Comparison of ENCODE assay signal across 27 mouse cellular contexts in genomic region chr1:163355626-163356156, GRCm38 (mm10). TPM values are rescaled to one million over a fixed set of nuclear protein-coding genes. Genes with fewer than 3 reads are reported as not detected.
DNase-seq lines count a peak whose midpoint lies in the region; ATAC-seq and TF ChIP-seq lines count a peak whose summit lies in the region.
"Had no signal": no experiment of that assay in that cellular context is flagged by ENCODE, and none has a peak within 500 bp of the region (broad histone marks: within the 10 kb centered on the region; RNA-seq: fewer than 3 reads in every experiment).

No protein-coding gene starts in this region.

- ATAC-seq in midbrain, postnatal 0 days (ENCODE audit: low FRiP score), result no peak
- ATAC-seq in midbrain, embryonic 14.5 days (ENCODE audit: low FRiP score, low TSS enrichment), result no peak
- ATAC-seq in embryonic facial prominence, embryonic 13.5 days (ENCODE audit: insufficient number of reproducible peaks, insufficient read depth, low FRiP score, low TSS enrichment, low read depth), result no peak
- no peak for ATAC-seq in limb, embryonic 11.5 days (ENCODE audit: insufficient number of reproducible peaks, low FRiP score, low TSS enrichment, low read depth)
- ATAC-seq in frontal cortex, adult (ENCODE audit: low TSS enrichment), result no peak
- ATAC-seq: activated CD4-positive, CD25-positive, alpha-beta regulatory T cell, adult 4 months; forebrain, embryonic 15.5 days had no signal

- no peak overlapping the region for H3K4me2 ChIP-seq in midbrain, postnatal 0 days (ENCODE audit: low read depth, low read length, poor library complexity, severe bottlenecking)
- no peak overlapping the region for H3K4me2 ChIP-seq in midbrain, embryonic 14.5 days (ENCODE audit: low read length)
- peak overlapping the region; percentile 7; the same call in 1 of the 2 replicates for H3K4me2 ChIP-seq in embryonic facial prominence, embryonic 13.5 days
- H3K4me2 ChIP-seq in limb, embryonic 11.5 days (ENCODE audit: low read depth, severe bottlenecking), result no peak overlapping the region
- H3K4me2 ChIP-seq: forebrain, embryonic 15.5 days; hindbrain, embryonic 13.5 days; limb, embryonic 15.5 days; liver, embryonic 15.5 days; midbrain, embryonic 12.5 days; stomach, embryonic 15.5 days had no signal

- peak; percentile 10 for DNase-seq in midbrain, postnatal 0 days (ENCODE audit: low spot score)
- DNase-seq in midbrain, embryonic 14.5 days, result no peak
- DNase-seq in limb, embryonic 11.5 days (ENCODE audit: low spot score), result peak; percentile 66
- no peak for DNase-seq in spleen, postnatal 4 days (ENCODE audit: low spot score in 2 of 2)
- DNase-seq in frontal cortex, postnatal 14 days (ENCODE audit: low spot score in 2 of 2), result no peak
- DNase-seq: adrenal gland, postnatal 10 days; cerebellum, adult 18-20 months; cerebellum, postnatal 14 days; gastrocnemius, postnatal 25 days; heart, adult 18-20 months; kidney, adult 9 months; kidney, postnatal 14 days; layer of hippocampus, postnatal 36 days; lung, postnatal 10 days; thymus, adult 18-20 months; thymus, postnatal 36 days had no signal

- no peaks in the 10 kb centered on the region for H3K36me3 ChIP-seq in midbrain, postnatal 0 days (ENCODE audit: insufficient read depth, low read length)
- H3K36me3 ChIP-seq in midbrain, embryonic 14.5 days (ENCODE audit: control insufficient read depth, insufficient read depth, low read length), result no peaks in the 10 kb centered on the region
- H3K36me3 ChIP-seq in embryonic facial prominence, embryonic 13.5 days, result no peaks in the 10 kb centered on the region
- no peaks in the 10 kb centered on the region for H3K36me3 ChIP-seq in limb, embryonic 11.5 days (ENCODE audit: control insufficient read depth, insufficient read depth, low read length)
- H3K36me3 ChIP-seq: forebrain, embryonic 15.5 days; hindbrain, embryonic 13.5 days; limb, embryonic 15.5 days; liver, embryonic 15.5 days; midbrain, embryonic 12.5 days; stomach, embryonic 15.5 days had no signal

- H3K27me3 ChIP-seq in midbrain, postnatal 0 days (ENCODE audit: insufficient read depth, low read length), result no peaks in the 10 kb centered on the region
- H3K27me3 ChIP-seq in midbrain, embryonic 14.5 days (ENCODE audit: control insufficient read depth, insufficient read depth, low read length), result no peaks in the 10 kb centered on the region
- no peaks in the 10 kb centered on the region for H3K27me3 ChIP-seq in embryonic facial prominence, embryonic 13.5 days
- H3K27me3 ChIP-seq in limb, embryonic 11.5 days (ENCODE audit: control insufficient read depth, insufficient read depth, low read length), result no peaks in the 10 kb centered on the region
- H3K27me3 ChIP-seq: forebrain, embryonic 15.5 days; hindbrain, embryonic 13.5 days; limb, embryonic 15.5 days; liver, embryonic 15.5 days; midbrain, embryonic 12.5 days; stomach, embryonic 15.5 days had no signal

- H3K4me1 ChIP-seq in midbrain, postnatal 0 days (ENCODE audit: insufficient read depth, low read length), result no peaks in the 10 kb centered on the region
- H3K4me1 ChIP-seq in midbrain, embryonic 14.5 days (ENCODE audit: control insufficient read depth, insufficient read depth, low read length), result no peaks in the 10 kb centered on the region
- peaks cover 22% of the 10 kb centered on the region for H3K4me1 ChIP-seq in embryonic facial prominence, embryonic 13.5 days
- peaks cover 10% of the 10 kb centered on the region; the same call in 1 of the 2 replicates for H3K4me1 ChIP-seq in limb, embryonic 11.5 days (ENCODE audit: control insufficient read depth, insufficient read depth, low read length)
- H3K4me1 ChIP-seq: hindbrain, embryonic 13.5 days; liver, embryonic 15.5 days; midbrain, embryonic 12.5 days; stomach, embryonic 15.5 days had no signal

- H3K9ac ChIP-seq in midbrain, postnatal 0 days (replicated peaks; ENCODE audit: low read length, poor library complexity, severe bottlenecking), result no peak overlapping the region
- no peak overlapping the region for H3K9ac ChIP-seq in midbrain, embryonic 14.5 days (replicated peaks; ENCODE audit: low read length)
- no peak overlapping the region for H3K9ac ChIP-seq in embryonic facial prominence, embryonic 13.5 days
- no peak overlapping the region for H3K9ac ChIP-seq in limb, embryonic 11.5 days (ENCODE audit: low read length)
- H3K9ac ChIP-seq: forebrain, embryonic 15.5 days; hindbrain, embryonic 13.5 days; limb, embryonic 15.5 days; liver, embryonic 15.5 days; midbrain, embryonic 12.5 days; stomach, embryonic 15.5 days had no signal

- WGBS in midbrain, postnatal 0 days, result 50% methylated on average over 3 of the region's 3 CpGs
- 53% methylated on average over 3 of the region's 3 CpGs for WGBS in midbrain, embryonic 14.5 days
- 24% methylated on average over 3 of the region's 3 CpGs for WGBS in embryonic facial prominence, embryonic 13.5 days
- 12% methylated on average over 3 of the region's 3 CpGs for WGBS in limb, embryonic 11.5 days

- no peak overlapping the region for H3K4me3 ChIP-seq in midbrain, postnatal 0 days (ENCODE audit: low read depth, low read length)
- H3K4me3 ChIP-seq in midbrain, embryonic 14.5 days (replicated peaks; ENCODE audit: low read depth, low read length), result no peak overlapping the region
- H3K4me3 ChIP-seq in embryonic facial prominence, embryonic 13.5 days, result no peak overlapping the region
- no peak overlapping the region for H3K4me3 ChIP-seq in limb, embryonic 11.5 days (ENCODE audit: low read depth, low read length)
- H3K4me3 ChIP-seq: forebrain, embryonic 15.5 days; hindbrain, embryonic 13.5 days; limb, embryonic 15.5 days; liver, embryonic 15.5 days; midbrain, embryonic 12.5 days; stomach, embryonic 15.5 days had no signal

- H3K27ac ChIP-seq in midbrain, postnatal 0 days (ENCODE audit: low read depth, low read length), result no peak overlapping the region
- H3K27ac ChIP-seq in midbrain, embryonic 14.5 days (replicated peaks; ENCODE audit: low read depth, low read length), result no peak overlapping the region
- peak overlapping the region; percentile 70 for H3K27ac ChIP-seq in embryonic facial prominence, embryonic 13.5 days
- H3K27ac ChIP-seq in limb, embryonic 11.5 days (replicated peaks; ENCODE audit: low read depth, low read length), result peak overlapping the region; percentile 66
- H3K27ac ChIP-seq: forebrain, embryonic 15.5 days; hindbrain, embryonic 13.5 days; limb, embryonic 15.5 days; liver, embryonic 15.5 days; midbrain, embryonic 12.5 days; stomach, embryonic 15.5 days had no signal

- no peak for TF ChIP-seq CTCF in midbrain, postnatal 0 days (IDR thresholded peaks at IDR 0.05)

- H3K9me3 ChIP-seq in midbrain, postnatal 0 days (ENCODE audit: low read length), result no peaks in the 10 kb centered on the region
- H3K9me3 ChIP-seq in midbrain, embryonic 14.5 days (ENCODE audit: control insufficient read depth, low read length), result no peaks in the 10 kb centered on the region
- H3K9me3 ChIP-seq in embryonic facial prominence, embryonic 13.5 days, result no peaks in the 10 kb centered on the region
- no peaks in the 10 kb centered on the region for H3K9me3 ChIP-seq in limb, embryonic 11.5 days (ENCODE audit: control insufficient read depth, low read length)
- H3K9me3 ChIP-seq: forebrain, embryonic 15.5 days; hindbrain, embryonic 13.5 days; limb, embryonic 15.5 days; liver, embryonic 15.5 days; midbrain, embryonic 12.5 days; stomach, embryonic 15.5 days had no signal

RNA-seq across cellular contexts. Expression of gene Prrx1, which starts 42.2 kb away (rescaled TPM):
- 6.0 and 7.8 TPM in 2 replicates for total RNA-seq in midbrain, postnatal 0 days (2014; rRNA removed)
- polyA plus RNA-seq in midbrain, postnatal 0 days (2015; fragmentation: Nextera tagmentation; extraction: Ambion mirVana), result 4.2 and 4.3 TPM in 2 replicates
- 0.84 and 3.5 TPM in 2 replicates for polyA plus RNA-seq in midbrain, embryonic 14.5 days (2014; fragmentation: Nextera tagmentation; extraction: Ambion mirVana)
- 171 and 190 TPM in 2 replicates for polyA plus RNA-seq in embryonic facial prominence, embryonic 13.5 days (2015; fragmentation: Nextera tagmentation; extraction: Ambion mirVana)
- polyA plus RNA-seq in limb, embryonic 11.5 days (2014; fragmentation: Nextera tagmentation; extraction: Ambion mirVana), result 193 and 199 TPM in 2 replicates
- total RNA-seq: megakaryocyte progenitor cell, adult 5-6 weeks; MEL had no signal

RNA-seq across cellular contexts. Expression of gene Gorab, which starts 47.8 kb away (rescaled TPM):
- total RNA-seq in midbrain, postnatal 0 days (2014; rRNA removed), result 12.7 and 13.5 TPM in 2 replicates
- 17.0 and 17.4 TPM in 2 replicates for polyA plus RNA-seq in midbrain, postnatal 0 days (2015; fragmentation: Nextera tagmentation; extraction: Ambion mirVana)
- polyA plus RNA-seq in midbrain, embryonic 14.5 days (2014; fragmentation: Nextera tagmentation; extraction: Ambion mirVana), result 21.4 and 23.7 TPM in 2 replicates
- polyA plus RNA-seq in embryonic facial prominence, embryonic 13.5 days (2015; fragmentation: Nextera tagmentation; extraction: Ambion mirVana), result 40.3 and 41.9 TPM in 2 replicates
- polyA plus RNA-seq in limb, embryonic 11.5 days (2014; fragmentation: Nextera tagmentation; extraction: Ambion mirVana), result 33.7 and 36.7 TPM in 2 replicates

Comparison
In these comparisons a context has a peak if more than half of its experiments do, and no peak if none do; other contexts are left out.
1. DNase-seq: peak in midbrain, postnatal 0 days (single experiment) and limb, embryonic 11.5 days (single experiment); none in midbrain, embryonic 14.5 days (single experiment), spleen, postnatal 4 days (0 of 2) and frontal cortex, postnatal 14 days (0 of 2).
2. H3K27ac ChIP-seq: peak in embryonic facial prominence, embryonic 13.5 days (single experiment) and limb, embryonic 11.5 days (single experiment); none in midbrain, postnatal 0 days (single experiment) and midbrain, embryonic 14.5 days (single experiment).
3. RNA of gene Prrx1, which starts 42.2 kb away (polyA plus RNA-seq): 193 to 199 TPM in limb, embryonic 11.5 days and 171 to 190 TPM in embryonic facial prominence, embryonic 13.5 days; 4.2 to 4.3 TPM in midbrain, postnatal 0 days and 0.84 to 3.5 TPM in midbrain, embryonic 14.5 days; every median in the first group is over 10 times any median in the second.